Mouse (Mus musculus): ENCODE results near the gene Armh3.
"Not testable (repeated sequence)": the region's sequence is repeated elsewhere in the genome, so short reads cannot be mapped to it uniquely, and the experiment has no call there.

The Armh3 gene

GRCm38 (mm10) chr19:45826146-45826545 lies 172.1 kb downstream of the Armh3 start:
- no peak for DNase-seq (ENCODE audit: low spot score in 2 of 2)

GRCm38 (mm10) chr19:45821832-45822231 lies 176.5 kb downstream of the Armh3 start:
- peak in 1 of 2 experiments; percentile 57 for DNase-seq (ENCODE audit: low spot score in 2 of 2)

DNA sequence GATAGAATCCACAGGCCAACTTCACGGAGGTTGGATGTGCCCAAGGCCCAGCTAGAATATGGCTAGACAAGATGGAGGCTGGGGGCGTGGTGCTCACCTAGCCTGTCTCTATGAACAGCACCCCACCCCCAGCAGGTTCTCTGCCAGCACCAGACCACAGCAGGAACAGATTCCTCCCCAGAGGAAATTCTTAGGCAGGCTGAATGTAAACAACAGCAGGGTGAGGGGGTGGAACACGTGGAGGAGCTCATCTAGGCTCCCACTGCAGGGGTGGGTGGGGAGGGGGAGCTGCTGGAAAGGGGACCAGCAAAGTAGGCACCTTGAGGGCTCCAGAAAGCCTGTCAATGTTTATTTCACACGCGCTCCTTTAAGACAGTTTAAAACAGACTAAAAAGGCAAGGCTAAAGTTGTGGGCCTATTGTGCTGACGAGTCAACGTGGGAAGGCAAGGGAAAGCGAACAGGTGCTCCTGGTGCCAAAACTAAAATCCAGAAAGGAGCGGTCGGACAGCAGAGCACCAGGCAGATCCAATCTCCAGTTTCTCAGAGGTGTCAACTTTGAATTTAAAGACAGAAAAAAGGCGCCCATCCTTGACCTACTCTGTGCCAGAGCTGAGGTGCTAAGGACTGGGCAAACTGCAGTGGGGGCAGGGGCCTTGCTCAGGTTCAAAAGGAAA lies 180.3 kb downstream of the Armh3 start:
- DNase-seq (ENCODE audit: low spot score in 2 of 2) = no peak

DNA sequence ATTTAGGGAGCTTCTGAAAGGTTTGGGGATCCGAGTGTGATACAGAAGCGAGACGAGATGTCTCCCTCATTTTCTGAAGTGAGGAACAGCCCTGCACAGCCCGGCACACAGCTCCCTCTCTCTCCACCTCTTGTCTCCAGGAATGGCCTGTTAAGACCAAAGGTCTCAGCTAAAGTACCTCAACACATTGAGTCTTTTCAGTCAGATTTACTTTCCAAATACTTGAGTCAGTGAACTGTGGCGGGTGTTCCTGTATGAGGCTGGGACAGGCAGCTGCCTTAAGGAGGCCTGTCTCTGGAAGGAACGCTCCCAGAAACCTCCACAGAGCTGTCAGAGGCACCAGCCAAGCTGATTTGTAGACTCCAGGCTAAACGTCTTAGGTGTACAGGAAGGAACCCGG lies 181.6 kb downstream of the Armh3 start:
- no peak for DNase-seq (ENCODE audit: low spot score in 2 of 2)

DNA sequence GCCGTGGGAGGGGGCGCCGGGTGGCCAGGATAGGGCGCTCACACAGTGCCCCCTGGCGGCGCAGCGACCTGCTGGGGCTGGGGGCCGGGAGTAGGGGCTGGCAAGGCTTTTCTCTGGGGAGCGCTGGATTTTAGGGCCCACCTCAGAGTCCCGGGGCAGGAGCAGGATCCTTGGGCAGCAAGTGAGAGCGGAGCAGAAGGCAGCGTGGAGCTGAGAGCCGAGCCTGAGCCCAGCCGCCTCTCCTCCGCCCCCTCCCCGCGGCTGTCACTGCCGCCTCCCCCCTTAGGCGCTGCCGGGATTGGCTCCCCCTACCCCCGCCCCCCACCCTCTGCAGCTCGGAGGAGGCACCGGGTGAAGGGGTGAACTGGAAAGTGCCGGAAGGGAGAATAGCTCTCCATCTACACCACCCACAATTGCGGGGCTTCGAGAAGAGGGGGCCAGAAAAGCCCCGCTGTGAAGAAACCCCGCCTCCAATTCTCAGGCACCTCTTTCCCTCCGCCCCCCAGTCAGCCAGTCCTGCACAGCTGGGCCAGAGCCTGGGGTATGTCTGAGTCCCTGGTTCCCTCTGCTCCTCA lies 182.4 kb downstream of the Armh3 start, which contains the start of gene Kcnip2:
Gene Kcnip2 (minus strand): TSS at position 231 of the 575 bp plus-strand sequence.
- peak in 1 of 2 experiments; percentile 51 for DNase-seq (ENCODE audit: low spot score in 2 of 2)

GRCm38 (mm10) chr19:45815170-45815569 lies 183.1 kb downstream of the Armh3 start:
- no peak for DNase-seq (ENCODE audit: low spot score in 2 of 2)

DNA sequence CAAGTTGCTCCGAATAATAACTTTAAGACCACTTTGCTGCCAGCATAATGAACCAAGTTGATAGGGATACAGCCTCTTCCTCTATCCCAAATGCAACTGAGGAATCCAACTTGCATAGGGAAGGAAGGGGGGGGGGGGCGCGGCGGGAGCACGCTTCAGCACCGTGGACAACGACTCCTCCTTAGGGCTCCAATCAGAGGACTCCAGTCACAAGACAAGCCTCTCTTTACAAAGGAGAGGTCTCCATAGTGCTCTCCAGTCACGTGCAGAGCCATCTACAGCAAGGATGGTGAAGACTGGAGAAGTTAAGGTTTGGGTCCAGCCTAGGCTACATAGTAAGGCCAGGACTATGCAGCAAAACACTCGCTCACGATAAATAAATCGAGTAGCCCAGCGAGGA lies 184.5 kb downstream of the Armh3 start:
- DNase-seq (ENCODE audit: low spot score in 2 of 2) = no peak

DNA sequence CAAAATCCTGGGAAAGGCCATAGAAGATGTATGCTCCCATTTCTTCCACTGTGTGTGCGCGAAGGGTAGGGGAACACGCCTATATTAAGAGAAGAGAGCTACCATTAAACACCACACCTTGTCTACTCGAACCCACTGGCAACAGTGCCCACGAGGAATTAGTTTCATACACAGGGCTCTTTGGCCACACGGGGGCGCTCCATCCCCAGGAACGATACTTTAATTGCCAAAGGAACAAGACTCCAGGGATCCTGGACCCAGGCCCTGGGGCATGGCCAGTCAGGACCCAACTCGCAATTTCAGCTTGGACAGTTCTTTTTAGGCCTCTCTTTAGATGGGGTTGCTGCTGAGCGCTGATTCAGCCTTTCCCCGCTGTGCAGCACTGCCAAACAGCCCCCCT lies 185.0 kb downstream of the Armh3 start:
- peak; percentile 95 for DNase-seq (ENCODE audit: low spot score in 2 of 2)

- DNase-seq (ENCODE audit: low spot score in 2 of 2) = no peak
These were observed 185.5 kb downstream of the Armh3 start for GRCm38 (mm10) chr19:45812673-45813252.

DNA sequence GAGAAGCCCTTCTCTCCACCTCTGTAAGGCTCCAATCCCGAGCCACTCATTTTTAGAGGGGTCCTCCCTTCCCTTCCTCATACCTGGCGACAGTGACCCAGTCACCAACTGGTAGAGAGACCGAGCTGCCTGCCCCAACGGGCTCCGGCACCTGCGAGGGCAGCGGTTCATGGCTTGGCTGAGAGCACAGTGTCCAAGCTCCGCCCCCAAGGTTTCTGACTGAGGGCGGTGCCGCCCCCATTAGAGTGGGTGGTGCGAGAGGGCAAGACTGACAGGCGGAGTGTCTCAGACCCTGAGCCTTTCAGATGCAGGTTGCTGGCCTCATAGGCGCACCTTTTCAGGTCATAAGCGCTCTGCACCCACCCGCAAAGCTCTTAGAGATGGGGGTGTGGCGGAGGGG lies 186.2 kb downstream of the Armh3 start:
- no peak for DNase-seq (ENCODE audit: low spot score in 2 of 2)

DNA sequence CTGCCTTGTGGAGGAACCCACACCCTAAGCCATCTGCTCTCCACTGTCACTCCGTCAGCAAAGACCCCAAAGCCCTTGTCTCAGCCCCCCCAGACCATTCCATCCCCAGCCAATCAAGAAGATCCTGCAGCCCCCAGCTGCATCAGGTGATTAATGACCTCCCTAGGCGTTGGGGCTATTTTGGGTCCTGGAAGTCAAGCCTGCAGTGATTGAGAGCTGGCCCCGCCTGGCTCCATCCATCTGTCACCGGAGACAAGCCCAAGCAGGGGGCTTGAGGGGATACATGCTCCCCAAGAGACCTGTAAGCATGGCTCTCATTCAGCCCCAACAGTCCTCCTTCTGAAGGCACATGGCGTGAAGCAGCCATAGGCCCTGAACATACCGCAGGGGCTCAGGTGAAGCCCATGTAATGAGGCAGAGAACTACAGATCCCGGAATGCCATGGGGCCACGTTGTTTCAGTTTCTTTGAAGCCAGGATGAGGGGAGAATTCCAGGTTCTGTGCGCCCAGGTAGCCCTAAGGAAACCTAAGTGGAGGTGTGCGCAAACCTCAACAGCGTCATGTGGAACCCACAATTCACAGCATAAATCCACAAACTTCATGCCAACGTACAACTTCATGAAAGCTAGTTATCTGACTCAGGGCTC lies 187.1 kb downstream of the Armh3 start:
- DNase-seq (ENCODE audit: low spot score in 2 of 2) = no peak

DNA sequence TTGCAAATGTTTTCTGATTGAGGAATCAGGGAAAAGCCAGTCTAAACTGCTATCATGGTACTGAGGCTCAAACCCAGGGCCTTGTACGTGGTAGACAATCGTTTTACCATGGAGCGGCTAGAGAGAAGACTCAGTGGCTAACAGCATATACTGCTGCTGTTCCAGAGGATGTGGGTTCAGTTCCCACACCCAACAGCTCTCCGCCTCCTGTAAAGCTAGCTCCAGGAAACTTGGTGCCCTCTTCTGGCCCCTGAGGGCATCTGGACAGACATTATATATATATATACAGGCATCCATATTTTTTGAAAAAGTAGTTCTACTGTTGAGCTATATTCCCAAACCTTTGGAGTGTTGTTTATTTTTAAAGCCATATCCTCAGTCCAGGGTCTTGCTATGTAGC lies 190.6 kb downstream of the Armh3 start:
- DNase-seq (ENCODE audit: low spot score in 2 of 2) = no peak

GRCm38 (mm10) chr19:45805817-45806216 lies 192.5 kb downstream of the Armh3 start:
- not testable (repeated sequence) for DNase-seq (ENCODE audit: low spot score in 2 of 2)

DNA sequence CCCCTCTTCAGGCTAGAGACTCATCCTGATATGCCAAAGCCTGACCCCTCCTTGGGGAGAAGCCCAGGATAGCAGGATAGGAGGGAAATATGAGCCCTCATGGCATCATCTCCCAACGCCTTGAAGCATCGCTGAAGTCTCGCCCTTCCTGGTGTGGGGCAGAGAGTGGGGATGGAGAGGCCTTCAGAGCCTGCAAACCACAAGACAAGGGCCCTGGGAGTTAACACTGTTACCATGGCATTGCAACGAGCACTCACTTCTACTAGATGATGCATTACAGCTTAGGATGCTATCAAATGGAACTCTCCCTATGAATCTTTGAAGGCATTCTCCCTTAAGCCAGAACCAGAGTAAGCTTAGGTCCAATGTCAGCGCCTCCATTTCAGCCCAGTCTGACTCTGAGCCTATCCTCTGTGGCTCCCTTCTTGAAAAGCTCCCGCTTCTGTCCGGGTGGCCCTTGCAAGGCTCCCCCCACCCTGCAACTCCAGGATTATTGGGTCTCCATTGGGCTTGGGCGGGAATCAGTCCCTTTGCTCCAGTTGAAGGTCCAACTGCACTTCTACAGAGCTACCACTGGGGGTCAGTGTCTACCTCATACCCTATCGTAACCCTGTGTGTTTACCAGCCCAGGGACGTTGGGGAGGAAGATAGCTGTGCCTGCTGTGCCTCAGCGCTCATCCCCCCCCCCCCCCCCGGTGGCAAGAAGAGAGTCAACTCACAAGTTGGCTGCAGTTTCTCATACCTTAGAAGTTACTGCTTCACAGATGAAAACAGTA lies 193.5 kb downstream of the Armh3 start:
- DNase-seq (ENCODE audit: low spot score in 2 of 2) = no peak

DNA sequence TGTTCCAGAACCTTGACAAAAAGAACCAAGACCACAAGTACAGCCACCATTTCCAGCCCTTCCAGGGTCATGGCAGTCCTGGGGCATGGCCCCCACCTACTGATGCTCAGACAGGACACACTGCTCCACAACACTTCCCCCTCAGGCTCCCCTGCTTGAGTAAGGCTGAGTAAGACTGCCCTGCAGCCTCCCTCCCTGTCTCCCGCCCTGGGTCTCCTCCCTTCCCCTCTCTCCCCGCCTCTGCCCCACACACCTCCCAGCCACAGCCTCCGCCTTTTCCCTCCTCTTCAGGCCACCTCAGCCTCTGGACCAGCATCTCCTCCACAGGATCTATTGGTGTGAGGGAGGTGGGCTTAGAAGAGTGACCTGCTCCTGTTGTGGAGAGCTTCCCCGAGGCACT lies 194.9 kb downstream of the Armh3 start:
- DNase-seq (ENCODE audit: low spot score in 2 of 2) = no peak

- no peak for DNase-seq (ENCODE audit: low spot score in 2 of 2)
These were observed 195.6 kb downstream of the Armh3 start for GRCm38 (mm10) chr19:45802702-45803101.

GRCm38 (mm10) chr19:45796879-45797278 lies 201.4 kb downstream of the Armh3 start:
- DNase-seq (ENCODE audit: low spot score in 2 of 2) = no peak

DNA sequence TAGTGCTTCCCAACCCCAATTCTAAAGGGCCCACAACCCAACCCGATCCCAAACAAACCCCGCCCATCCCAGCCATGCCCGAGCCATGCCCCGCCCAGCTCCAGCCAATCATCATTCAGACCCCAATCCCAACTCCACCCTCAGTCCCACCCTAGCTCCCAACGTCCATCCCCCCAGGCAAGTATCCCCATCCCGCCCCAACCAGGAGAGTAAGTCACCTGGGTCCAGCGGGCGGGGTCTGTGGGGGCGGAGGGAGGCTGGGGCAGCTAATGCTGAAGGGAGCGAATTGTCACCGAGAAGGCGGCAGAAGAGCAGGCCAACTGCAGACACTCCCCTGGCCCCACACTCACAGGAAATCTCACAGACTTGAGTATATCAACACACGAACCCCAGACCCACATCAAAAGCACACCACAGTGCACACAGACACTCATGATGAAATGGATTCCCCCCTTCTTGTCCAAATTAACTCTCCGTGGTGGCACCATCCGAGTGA lies 202.2 kb downstream of the Armh3 start:
- DNase-seq (ENCODE audit: low spot score in 2 of 2) = no peak

GRCm38 (mm10) chr19:45795406-45795944 lies 202.8 kb downstream of the Armh3 start:
- no peak for DNase-seq (ENCODE audit: low spot score in 2 of 2)

DNA sequence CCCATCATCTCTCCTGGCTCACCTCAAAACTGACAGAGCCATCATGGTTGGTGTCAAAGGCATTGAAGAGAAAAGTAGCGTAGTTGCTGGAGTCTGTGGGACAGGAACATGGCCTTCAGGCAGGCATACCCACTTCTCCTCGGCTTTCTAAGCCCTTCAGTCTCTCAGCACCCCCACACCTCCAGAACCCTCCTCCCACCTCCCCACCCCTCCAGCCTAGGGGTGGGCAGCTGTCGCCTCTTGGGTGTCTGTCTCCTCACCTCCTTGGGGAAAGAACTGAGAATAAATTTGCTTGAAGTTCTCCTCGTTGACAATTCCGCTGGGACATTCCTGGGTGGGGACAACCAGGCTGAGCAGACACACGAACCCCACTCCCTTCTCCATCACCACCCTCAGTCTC lies 203.6 kb downstream of the Armh3 start:
- DNase-seq (ENCODE audit: low spot score in 2 of 2) = no peak

- no peak for DNase-seq (ENCODE audit: low spot score in 2 of 2)
These were observed 205.9 kb downstream of the Armh3 start for GRCm38 (mm10) chr19:45792404-45792803.
